Mouse (Mus musculus) bone marrow, adult 2 months (tissue): ENCODE results near the gene Gstt1.

Experiments
- CTCF ChIP-seq: fragments of 200-500 bp; IDR thresholded peaks from 2 replicates; pipeline ENCODE4 v1.5.1; 2011; ENCODE audit warnings: low read length, control low read depth; ENCODE audit not compliant: control insufficient read depth, insufficient read depth
- POLR2A ChIP-seq: fragments of 200-500 bp; IDR thresholded peaks from 2 replicates; pipeline ENCODE4 v1.6.1; 2011; ENCODE audit warnings: low read depth, mild to moderate bottlenecking, control low read depth, low read length, borderline replicate concordance; ENCODE audit not compliant: control insufficient read depth

- TF ChIP-seq CTCF (no peak), POLR2A (no peak)
Observed at GRCm38 (mm10) chr10:75796731-75797516, 1.5 kb downstream of the Gstt1 start.
